21 mouse cellular contexts compared by ENCODE assay signal in genomic region chr4:148744053-148744452, GRCm38 (mm10).
A peak's percentile ranks its signal among the peaks of the same experiment; 100 is the strongest.
DNase-seq lines count a peak whose midpoint lies in the region; ATAC-seq and TF ChIP-seq lines count a peak whose summit lies in the region.
"Had no signal": no experiment of that assay in that cellular context is flagged by ENCODE, and none has a peak within 500 bp of the region (broad histone marks: within the 10 kb centered on the region; RNA-seq: fewer than 3 reads in every experiment).

No protein-coding gene starts in this region.

- ATAC-seq in heart, embryonic 14.5 days (ENCODE audit: insufficient number of reproducible peaks, insufficient read depth, low FRiP score, low read depth), result no peak
- no peak for ATAC-seq in hindbrain, embryonic 13.5 days (ENCODE audit: low FRiP score)
- ATAC-seq: forebrain, embryonic 13.5 days; inflammation-experienced regulatory T-cells, adult 6 months; midbrain, embryonic 15.5 days had no signal

- no peak overlapping the region for H3K27ac ChIP-seq in heart, embryonic 14.5 days (replicated peaks in 1 of 2; ENCODE audit: control insufficient read depth in 1 of 2, insufficient read depth in 1 of 2, low read depth in 2 of 2, low read length in 2 of 2)
- no peak overlapping the region for H3K27ac ChIP-seq in MEL (ENCODE audit: control insufficient read depth, low read depth, low read length)
- peak overlapping the region; percentile 72; the same call in 1 of the 2 replicates for H3K27ac ChIP-seq in hindbrain, embryonic 13.5 days
- H3K27ac ChIP-seq: forebrain, embryonic 13.5 days; heart, adult 2 months; midbrain, embryonic 15.5 days had no signal

- no peaks in the 10 kb centered on the region; the same call in 1 of the 2 replicates for H3K79me2 ChIP-seq in MEL (ENCODE audit: control insufficient read depth, insufficient read depth, low read length, poor library complexity)

- peaks cover 30 to 46% of the 10 kb centered on the region in 2 experiments for H3K4me1 ChIP-seq in heart, embryonic 14.5 days (ENCODE audit: control insufficient read depth in 2 of 2, insufficient read depth in 2 of 2, low read length in 2 of 2)
- H3K4me1 ChIP-seq in MEL (ENCODE audit: control insufficient read depth in 1 of 2, insufficient read depth in 2 of 2, low read length in 2 of 2), result peaks cover 0 to 8% of the 10 kb centered on the region in 2 experiments; a peak in 1 of 4 replicates
- peaks cover 40% of the 10 kb centered on the region for H3K4me1 ChIP-seq in hindbrain, embryonic 13.5 days (replicated peaks)

- no peak overlapping the region for H3K4me3 ChIP-seq in heart, embryonic 14.5 days (ENCODE audit: control insufficient read depth in 1 of 2, insufficient read depth in 1 of 2, low read depth in 1 of 2, low read length in 2 of 2)
- H3K4me3 ChIP-seq in MEL (ENCODE audit: control insufficient read depth in 1 of 2, insufficient read depth in 1 of 2, low read depth in 2 of 2, low read length in 2 of 2), result peak overlapping the region; percentile 38 to 47
- no peak overlapping the region for H3K4me3 ChIP-seq in hindbrain, embryonic 13.5 days
- H3K4me3 ChIP-seq: forebrain, embryonic 13.5 days; heart, adult 2 months; midbrain, embryonic 15.5 days; myocyte had no signal

- 0 out of 2 replicates have a peak, but pooled peaks cover 3% of the 10 kb centered on the region for H3K27me3 ChIP-seq in heart, embryonic 14.5 days (ENCODE audit: control insufficient read depth, insufficient read depth, low read length)
- H3K27me3 ChIP-seq in MEL (ENCODE audit: control insufficient read depth in 1 of 2, insufficient read depth in 2 of 2, low read length in 2 of 2), result no peaks in the 10 kb centered on the region
- peaks cover 41% of the 10 kb centered on the region for H3K27me3 ChIP-seq in hindbrain, embryonic 13.5 days

- peak; percentile 29 to 33; a peak in 1 of 4 replicates for TF ChIP-seq POLR2A in MEL (IDR thresholded peaks at IDR 0.05; ENCODE audit: control insufficient read depth in 1 of 2, insufficient read depth in 1 of 2, low read depth in 1 of 2, low read length in 2 of 2, poor library complexity in 1 of 2)

- TF ChIP-seq EP300 in MEL (IDR thresholded peaks at IDR 0.05; ENCODE audit: low read depth in 1 of 2, low read length in 2 of 2), result no peak

- no peaks in the 10 kb centered on the region for H3K9me3 ChIP-seq in heart, embryonic 14.5 days (ENCODE audit: control insufficient read depth, low read length)
- no peaks in the 10 kb centered on the region for H3K9me3 ChIP-seq in MEL (replicated peaks; ENCODE audit: insufficient read depth, low read length)
- H3K9me3 ChIP-seq in hindbrain, embryonic 13.5 days, result no peaks in the 10 kb centered on the region
- H3K9me3 ChIP-seq: forebrain, embryonic 13.5 days; midbrain, embryonic 15.5 days had no signal

- no peak for DNase-seq in heart, postnatal 4 days
- DNase-seq in MEL (ENCODE audit: low read depth, low spot score), result peak; percentile 44
- no peak for DNase-seq in thymus, postnatal 14 days
- no peak for DNase-seq in spleen, postnatal 36 days (ENCODE audit: low spot score in 2 of 2)
- DNase-seq in right cerebral cortex, postnatal 10 days (ENCODE audit: low spot score in 2 of 2), result no peak
- DNase-seq: cerebellum, adult 8-10 months; gastrocnemius, postnatal 14 days; heart, adult 2 months; heart, postnatal 14 days; kidney, adult 9 months; kidney, postnatal 36 days; liver; lung, postnatal 10 days; right cerebral cortex, adult 18-20 months; thymus, postnatal 36 days had no signal

- TF ChIP-seq RAD21 in MEL (IDR thresholded peaks at IDR 0.05; ENCODE audit: low read depth, low read length), result no peak

- no peak for TF ChIP-seq CTCF in MEL (IDR thresholded peaks at IDR 0.05 in 2 of 3, conservative IDR thresholded peaks at IDR 0.05 in 1 of 3; ENCODE audit: control insufficient read depth in 1 of 3, insufficient read depth in 1 of 3, low read depth in 2 of 3, low read length in 3 of 3, poor library complexity in 1 of 3, severe bottlenecking in 1 of 3)

- H3K9ac ChIP-seq in heart, embryonic 14.5 days (ENCODE audit: low read length), result peak overlapping the region; percentile 30; the same call in 1 of the 2 replicates
- H3K9ac ChIP-seq in MEL (ENCODE audit: control insufficient read depth, low read depth, low read length, poor library complexity, severe bottlenecking), result peak overlapping the region; percentile 56
- H3K9ac ChIP-seq in hindbrain, embryonic 13.5 days, result no peak overlapping the region
- H3K9ac ChIP-seq: forebrain, embryonic 13.5 days; midbrain, embryonic 15.5 days had no signal

- H3K4me2 ChIP-seq in heart, embryonic 14.5 days (ENCODE audit: low read length), result no peak overlapping the region
- H3K4me2 ChIP-seq in hindbrain, embryonic 13.5 days, result no peak overlapping the region

- H3K36me3 ChIP-seq in heart, embryonic 14.5 days (ENCODE audit: control insufficient read depth, insufficient read depth, low read length), result no peaks in the 10 kb centered on the region
- no peaks in the 10 kb centered on the region for H3K36me3 ChIP-seq in MEL (ENCODE audit: control insufficient read depth in 1 of 2, insufficient read depth in 2 of 2, low read length in 2 of 2)
- H3K36me3 ChIP-seq in hindbrain, embryonic 13.5 days, result no peaks in the 10 kb centered on the region
- H3K36me3 ChIP-seq: midbrain, embryonic 15.5 days had no signal

- 66% methylated on average over 8 of the region's 8 CpGs for WGBS in heart, embryonic 14.5 days
- WGBS in hindbrain, embryonic 13.5 days, result 41% methylated on average over 8 of the region's 8 CpGs

TF ChIP-seq in MEL, 35 proteins besides CTCF, POLR2A, EP300 and RAD21:
- TF ChIP-seq HCFC1 (IDR thresholded peaks at IDR 0.05; ENCODE audit: low read depth, low read length) (peak; percentile 72), TCF12 (IDR thresholded peaks at IDR 0.05; ENCODE audit: low read depth, low read length) (no peak)

Comparison
In these comparisons a context has a peak if more than half of its experiments do, and no peak if none do; other contexts are left out.
1. H3K4me3 ChIP-seq: peak in MEL (2 of 2); none in heart, embryonic 14.5 days (0 of 2) and hindbrain, embryonic 13.5 days (single experiment).